Mouse (Mus musculus) c-Kit-positive CD71-negative TER-119-negative erythroid progenitor cells, embryonic 14.5 days (primary cell): ENCODE results near the gene Asic5.

Source experiments
- DNase-seq: peaks from one replicate; pipeline ENCODE4 v3.0.0-alpha.2; 2013; ENCODE audit warnings: low read depth

Asic5 gene

DNA sequence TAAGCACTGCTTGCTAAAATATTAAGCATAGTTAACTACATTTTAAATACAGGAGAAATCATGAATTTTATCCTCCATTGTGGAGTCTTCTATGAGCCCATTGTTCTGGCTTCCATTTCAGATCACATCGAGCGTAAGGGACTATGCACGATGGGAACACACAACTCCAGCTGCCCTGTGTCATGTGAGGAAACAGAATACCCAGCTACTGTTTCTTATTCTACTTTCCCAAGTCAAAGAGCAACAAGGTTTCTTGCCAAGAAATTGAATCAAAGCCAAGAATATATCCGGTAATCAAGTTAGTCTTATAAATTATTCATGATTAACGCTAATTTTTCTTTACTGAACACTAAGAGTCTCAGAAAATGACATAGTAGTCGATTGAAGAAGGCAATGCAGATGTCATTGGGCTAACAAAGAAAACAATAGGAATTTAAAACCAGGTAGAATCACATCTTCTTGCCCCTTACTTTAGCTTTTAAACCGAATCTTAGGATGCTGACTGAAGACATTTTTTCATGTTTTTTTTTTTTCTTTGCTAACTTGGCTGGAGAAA is 32.1 kb downstream of the Asic5 start:
- no peak for DNase-seq

- no peak for DNase-seq
These were observed 40.4 kb downstream of the Asic5 start for GRCm38 (mm10) chr3:82022421-82022920.

DNA sequence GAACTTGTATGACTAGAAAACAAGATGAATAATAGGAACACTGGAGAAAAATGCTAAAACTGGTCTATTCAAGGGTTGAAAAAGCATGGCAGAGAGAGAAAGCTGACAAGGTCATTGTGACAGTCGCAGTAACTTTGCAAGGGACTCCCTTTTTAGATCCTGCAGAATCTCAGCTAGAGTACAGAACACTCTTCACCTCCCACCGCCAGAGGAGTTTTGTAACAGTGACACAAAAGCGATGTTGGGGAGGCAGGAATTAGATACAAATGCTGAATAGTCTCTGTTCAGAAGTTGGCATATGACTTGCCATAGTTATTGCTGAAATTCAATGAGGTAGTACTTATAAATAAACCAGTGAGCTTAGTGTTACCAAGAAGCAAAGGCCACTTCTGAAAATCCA is 41.0 kb downstream of the Asic5 start:
- DNase-seq: no peak

- DNase-seq: no peak
These were observed 45.2 kb downstream of the Asic5 start for GRCm38 (mm10) chr3:82027286-82027685.

DNA sequence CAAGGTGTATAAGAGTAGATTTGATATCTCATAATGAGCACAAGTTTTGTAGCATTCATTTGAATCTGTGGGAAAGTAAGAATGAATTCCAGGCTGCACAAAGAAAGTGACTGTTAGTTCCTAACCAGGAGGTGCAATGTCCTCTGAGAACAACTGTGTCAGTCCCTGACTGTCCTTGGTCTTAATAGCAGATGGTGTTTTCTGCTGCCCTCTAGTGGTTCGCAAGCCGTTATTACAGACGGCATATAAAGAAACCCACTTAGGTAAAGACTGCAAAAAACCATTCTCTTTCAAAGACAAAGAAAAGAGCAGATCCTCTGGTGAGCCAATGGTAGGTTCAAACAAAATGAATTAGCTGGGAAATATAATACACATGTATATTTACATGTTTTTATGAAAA is 47.1 kb downstream of the Asic5 start:
- no peak for DNase-seq

DNA sequence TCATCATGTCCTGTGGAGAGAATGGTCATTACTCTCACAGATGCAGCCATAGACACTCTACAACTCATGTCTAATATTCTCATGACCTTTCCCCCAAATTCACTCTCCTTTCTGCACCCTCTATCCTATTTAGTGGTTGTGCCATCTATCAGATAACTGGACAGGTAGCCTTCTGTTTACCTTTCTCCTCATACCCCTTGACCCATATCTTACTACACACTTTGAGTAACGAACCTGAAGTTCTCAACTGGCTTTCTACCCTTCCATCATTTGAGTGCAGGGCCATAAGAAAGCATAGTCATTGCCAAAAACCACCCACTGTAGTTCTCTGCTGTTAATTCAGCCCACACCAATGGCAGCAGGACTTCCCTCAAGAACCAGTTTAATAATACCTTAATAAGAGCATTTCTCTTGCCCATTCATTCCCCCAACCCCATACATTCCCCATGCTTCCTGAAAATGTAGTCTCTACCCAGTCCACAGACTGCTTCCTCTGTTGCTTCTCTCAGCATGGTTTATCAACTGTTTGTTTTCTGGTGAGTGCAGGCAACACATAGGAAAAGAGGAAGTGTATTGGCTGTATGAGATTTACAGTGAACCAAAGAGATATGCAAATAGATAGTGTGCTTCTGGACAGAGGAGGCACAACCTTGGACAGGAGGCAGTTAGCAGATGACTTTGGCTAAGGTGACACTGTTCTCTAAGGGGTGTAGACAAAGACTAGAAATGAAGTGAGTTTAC is 48.1 kb downstream of the Asic5 start:
- DNase-seq: no peak

- no peak for DNase-seq
These were observed 54.4 kb downstream of the Asic5 start for GRCm38 (mm10) chr3:82036262-82037044.

- no peak for DNase-seq
These were observed 61.6 kb downstream of the Asic5 start for GRCm38 (mm10) chr3:82043676-82044075.

DNA sequence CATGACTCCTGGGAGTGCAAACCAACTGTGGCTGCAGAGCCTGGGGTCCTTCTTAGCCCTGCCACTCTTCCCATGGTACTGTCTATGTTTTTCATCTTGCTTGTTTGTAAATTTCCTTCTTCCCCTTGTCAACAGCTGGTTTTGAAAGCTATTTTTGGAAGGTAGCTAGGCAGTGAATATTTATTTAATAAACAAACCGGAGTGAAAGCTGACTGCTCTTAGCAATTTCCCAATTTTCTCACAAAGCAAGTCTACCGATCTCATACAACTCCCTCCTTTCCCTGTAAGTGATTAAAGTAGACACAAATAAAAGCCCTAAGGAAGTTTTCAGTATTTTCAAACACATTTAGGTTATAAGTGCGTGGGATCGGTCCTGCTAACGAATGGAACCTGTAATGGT is 62.8 kb downstream of the Asic5 start:
- DNase-seq: no peak

DNA sequence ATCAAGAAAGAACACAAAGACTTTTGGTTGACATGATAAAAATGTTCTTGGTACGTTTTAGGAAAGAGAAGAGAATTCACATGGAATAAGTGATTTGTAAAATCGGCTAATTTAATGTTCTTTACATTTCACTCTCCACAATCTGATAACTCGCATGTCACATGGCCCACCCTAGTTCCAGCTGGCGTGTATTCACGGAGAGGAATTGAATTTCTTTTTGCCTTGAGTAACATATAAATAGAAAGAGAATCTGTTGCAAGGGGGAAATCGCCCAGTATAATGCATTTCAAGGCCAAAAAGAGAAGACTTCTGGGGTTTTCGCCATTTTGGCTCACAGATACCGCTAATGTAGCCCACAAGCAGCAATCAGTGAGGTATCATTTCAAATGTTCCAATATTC is 64.0 kb downstream of the Asic5 start:
- no peak for DNase-seq

DNA sequence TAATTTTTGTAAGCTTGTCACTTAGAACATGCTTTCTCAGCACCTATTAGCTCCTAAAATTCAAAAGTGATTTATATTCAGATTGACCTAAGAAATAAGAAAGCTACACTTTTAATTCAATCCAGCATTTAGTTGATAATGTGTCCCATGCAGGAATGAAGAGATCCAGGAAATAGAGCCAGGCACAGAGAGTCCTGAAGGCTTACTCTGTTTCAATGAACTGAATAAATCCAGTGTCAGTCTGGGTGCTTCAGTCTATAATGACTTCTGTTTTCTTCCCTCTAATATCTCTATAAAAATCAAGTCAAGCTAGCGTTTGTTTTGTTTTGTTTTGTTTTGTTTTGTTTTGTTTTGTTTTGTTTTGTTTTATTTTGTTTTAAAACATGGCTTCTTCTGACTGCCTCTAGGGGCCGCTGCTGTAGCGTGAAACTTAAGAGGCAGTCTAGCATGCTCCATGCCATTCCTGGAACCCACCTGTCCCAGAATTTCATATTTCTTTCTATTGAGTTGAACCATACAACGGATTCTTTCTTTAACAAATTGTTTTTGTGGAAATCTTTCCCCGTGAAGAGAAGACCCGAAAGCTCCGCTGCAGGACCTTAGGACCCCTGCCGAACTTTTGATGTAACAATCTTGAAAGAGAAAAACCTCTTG is 65.1 kb downstream of the Asic5 start:
- no peak for DNase-seq

DNA sequence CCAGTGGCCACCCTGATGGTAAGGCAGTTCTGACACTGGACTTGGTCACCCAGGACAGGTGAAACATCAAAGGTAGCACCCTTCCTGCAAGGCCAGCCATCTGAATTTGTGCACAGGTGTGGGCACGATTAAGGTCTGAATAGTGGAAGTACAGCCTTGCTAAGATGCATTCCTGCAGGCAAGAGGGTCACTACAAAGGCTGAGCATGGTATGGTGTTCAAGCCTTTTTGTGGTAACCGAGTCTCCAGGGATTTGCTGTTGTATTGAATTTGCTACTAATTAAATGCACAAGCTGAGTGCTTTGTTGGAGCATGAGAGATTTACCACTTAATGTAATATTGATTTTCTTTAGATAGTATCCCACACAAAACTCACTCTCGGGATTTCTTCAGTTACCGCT is 66.0 kb downstream of the Asic5 start:
- no peak for DNase-seq

DNA sequence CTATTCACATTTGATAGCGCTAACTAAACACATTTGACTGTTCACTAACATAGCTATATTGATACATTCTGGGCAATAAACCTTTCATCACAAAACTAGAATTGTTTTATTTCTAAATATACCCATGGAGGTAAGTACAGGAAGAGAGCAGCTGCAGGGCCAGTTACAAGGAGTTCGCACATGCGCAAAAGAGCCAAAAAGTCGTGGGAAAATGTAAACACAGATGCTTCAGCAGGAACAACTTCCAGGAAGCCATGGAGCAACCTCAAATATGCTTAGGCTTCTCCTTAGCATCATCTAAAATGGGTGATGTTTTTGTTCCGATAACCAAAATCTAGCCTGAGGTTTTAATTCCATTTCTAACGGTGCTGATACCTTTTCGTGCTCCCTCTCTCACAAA is 66.6 kb downstream of the Asic5 start:
- DNase-seq: no peak

DNA sequence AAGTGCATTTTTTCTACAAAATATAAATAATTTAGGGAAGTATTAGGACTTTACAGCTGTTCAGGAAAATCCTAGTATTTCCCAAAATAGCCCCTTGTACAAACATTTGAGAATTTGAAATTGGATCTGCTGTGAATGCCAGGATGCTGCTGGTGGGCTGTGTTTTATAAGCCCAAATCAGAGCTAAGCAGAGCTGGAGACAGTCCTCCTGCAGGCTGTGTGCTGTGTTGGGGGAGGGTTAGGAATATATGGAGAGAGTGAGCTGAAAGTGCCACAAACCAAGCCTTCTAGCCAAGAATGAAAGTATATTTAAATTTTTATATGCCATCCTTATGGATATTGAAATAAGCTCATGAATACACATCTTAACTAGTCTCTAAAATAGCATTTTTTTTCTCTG is 69.4 kb downstream of the Asic5 start:
- no peak for DNase-seq

GRCm38 (mm10) chr3:82052029-82052428 is 69.9 kb downstream of the Asic5 start:
- DNase-seq: no peak

DNA sequence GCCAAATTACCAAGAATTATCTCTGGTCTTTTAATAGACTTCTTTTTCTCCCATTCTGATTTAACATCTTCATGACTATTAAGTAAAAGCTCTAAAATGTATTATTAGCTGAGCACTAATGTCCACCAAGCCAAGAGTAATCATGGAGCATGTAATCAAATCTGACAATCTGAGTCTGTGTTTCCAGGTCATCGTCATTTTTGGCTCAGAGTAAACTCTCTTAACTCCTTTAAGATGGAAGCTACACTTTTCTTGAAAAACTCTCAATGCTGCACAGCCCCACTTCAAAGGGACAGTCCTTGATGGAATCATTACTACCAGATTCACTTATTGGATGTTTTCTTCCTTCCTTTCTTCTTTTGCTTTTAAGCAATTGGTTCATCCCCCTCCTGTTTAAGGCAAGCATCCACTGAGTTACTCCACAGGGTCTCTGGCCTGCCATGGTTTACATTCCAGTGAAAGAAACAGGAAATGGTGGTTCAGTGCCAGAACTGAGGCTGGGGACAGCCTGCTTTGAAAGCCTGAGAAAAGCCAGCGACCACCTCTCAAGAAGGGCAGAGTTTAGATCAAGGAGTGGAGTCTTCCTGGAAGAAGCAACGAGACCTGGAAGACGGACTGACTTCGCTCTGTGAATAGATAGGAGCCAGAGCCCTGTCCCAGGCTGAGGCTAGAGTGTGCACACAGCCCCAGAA is 72.3 kb downstream of the Asic5 start:
- DNase-seq: no peak

DNA sequence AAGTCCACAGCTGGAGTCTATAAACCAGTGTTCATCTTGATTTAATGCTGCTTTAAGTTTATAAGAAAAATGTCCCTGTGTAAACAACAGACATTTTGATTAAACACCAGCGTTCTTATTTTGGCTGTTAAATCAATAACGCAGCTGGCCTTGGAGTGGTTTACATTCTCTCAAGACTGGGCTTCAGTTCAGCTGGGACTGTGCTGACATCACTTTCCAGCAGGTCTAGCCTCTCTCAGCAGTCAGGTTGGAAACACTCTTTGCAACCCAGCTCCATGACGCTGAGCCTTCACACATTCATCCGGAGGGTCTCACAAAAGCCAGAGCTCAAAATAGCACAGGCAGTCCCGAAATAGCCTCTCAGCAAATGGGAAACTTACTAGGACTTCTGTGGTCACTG is 75.1 kb downstream of the Asic5 start:
- DNase-seq: no peak

- no peak for DNase-seq
These were observed 79.5 kb downstream of the Asic5 start for GRCm38 (mm10) chr3:82061402-82062180.

- DNase-seq: no peak
These were observed 85.7 kb downstream of the Asic5 start for GRCm38 (mm10) chr3:82067830-82068229.
